Mouse (Mus musculus) NIH3T3 (cell line): ENCODE measurements at regions not wholly inside any gene's neighbourhood (a gene's known extent, or its start where the extent isn't known, plus 50 kb on each side); places are given as distances from the start of the nearest gene placed in this dataset.
"Not testable (repeated sequence)": the region's sequence is repeated elsewhere in the genome, so short reads cannot be mapped to it uniquely, and the experiment has no call there.

Experiments used
- DNase-seq: peaks from one replicate; pipeline ENCODE4 v3.0.0-alpha.2; 2012; ENCODE audit warnings: low read depth

GRCm38 (mm10) chr16:30686536-30686935 is 87.0 kb downstream of the Fam43a start:
- no peak for DNase-seq

GRCm38 (mm10) chr16:30687225-30687624 is 87.7 kb downstream of the Fam43a start:
- no peak for DNase-seq

- no peak for DNase-seq
These were observed 88.2 kb downstream of the Fam43a start for GRCm38 (mm10) chr16:30687682-30688081.

- no peak for DNase-seq
These were observed 91.0 kb downstream of the Fam43a start for GRCm38 (mm10) chr16:30690531-30690930.

- no peak for DNase-seq
These were observed 92.4 kb downstream of the Fam43a start for GRCm38 (mm10) chr16:30691964-30692363.

- peak; percentile 74 for DNase-seq
These were observed 93.1 kb downstream of the Fam43a start for GRCm38 (mm10) chr16:30692541-30693141.

- peak; percentile 46 for DNase-seq
These were observed 93.7 kb downstream of the Fam43a start for GRCm38 (mm10) chr16:30693206-30693605.

GRCm38 (mm10) chr16:30693839-30694527 is 94.5 kb downstream of the Fam43a start:
- DNase-seq: no peak

GRCm38 (mm10) chr16:30695691-30696090 is 96.2 kb downstream of the Fam43a start:
- DNase-seq: no peak

GRCm38 (mm10) chr16:30697209-30697608 is 97.7 kb downstream of the Fam43a start:
- DNase-seq: no peak

- DNase-seq: no peak
These were observed 98.3 kb downstream of the Fam43a start for GRCm38 (mm10) chr16:30697806-30698205.

GRCm38 (mm10) chr16:30703831-30704230 is 104.3 kb downstream of the Fam43a start:
- no peak for DNase-seq

- DNase-seq: no peak
These were observed 110.0 kb downstream of the Fam43a start for GRCm38 (mm10) chr16:30709501-30709900.

- no peak for DNase-seq
These were observed 110.5 kb downstream of the Fam43a start for GRCm38 (mm10) chr16:30709975-30710374.

GRCm38 (mm10) chr16:30712570-30712969 is 113.0 kb downstream of the Fam43a start:
- DNase-seq: no peak

GRCm38 (mm10) chr16:30717577-30717976 is 118.1 kb downstream of the Fam43a start:
- not testable (repeated sequence) for DNase-seq

- DNase-seq: peak; percentile 80
These were observed 121.3 kb downstream of the Fam43a start for GRCm38 (mm10) chr16:30720791-30721190.

GRCm38 (mm10) chr16:30721223-30721622 is 121.7 kb downstream of the Fam43a start:
- peak; percentile 74 for DNase-seq

- DNase-seq: peak; percentile 50
These were observed 122.8 kb downstream of the Fam43a start for GRCm38 (mm10) chr16:30722372-30722771.

GRCm38 (mm10) chr16:30724591-30724990 is 125.1 kb downstream of the Fam43a start:
- DNase-seq: peak; percentile 51

GRCm38 (mm10) chr16:30732770-30733415 is 133.4 kb downstream of the Fam43a start:
- no peak for DNase-seq

GRCm38 (mm10) chr16:30733478-30733877 is 134.0 kb downstream of the Fam43a start:
- no peak for DNase-seq

- peak; percentile 72 for DNase-seq
These were observed 135.8 kb downstream of the Fam43a start for GRCm38 (mm10) chr16:30735360-30735759.
